Mouse (Mus musculus): ENCODE data around the gene Thbs4. TPM values are rescaled to one million over a fixed set of nuclear protein-coding genes. Genes with fewer than 3 reads are reported as not detected.

The Thbs4 gene
- polyA plus RNA-seq, 1 experiment: not detected

DNA sequence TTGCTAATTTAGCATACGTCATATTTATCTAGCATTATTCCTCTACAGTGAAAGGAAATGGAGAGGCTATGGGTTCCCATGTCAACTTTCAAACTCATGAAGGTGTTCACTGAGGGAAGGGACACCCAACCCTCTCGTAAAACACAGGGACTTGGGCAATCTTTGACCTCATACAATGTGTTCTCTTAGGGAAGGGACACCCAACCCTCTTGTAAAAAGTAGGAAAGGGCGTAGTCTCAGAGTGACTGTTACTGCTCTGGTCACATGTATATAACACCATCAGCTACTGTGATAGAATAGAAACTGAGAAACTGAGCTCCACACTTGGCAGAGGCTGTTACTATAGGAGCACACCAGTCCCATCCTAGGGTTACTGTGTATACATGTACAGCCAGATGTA, 13.2 kb upstream of the Thbs4 start:
- TF ChIP-seq EP300 (IDR thresholded peaks at IDR 0.05; ENCODE audit: insufficient read depth, low read depth, low read length) (no peak), POLR2A (IDR thresholded peaks at IDR 0.05; ENCODE audit: insufficient read depth, low read length) (no peak), CTCF (IDR thresholded peaks at IDR 0.05; ENCODE audit: low read depth, low read length) (no peak)
- H3K27me3 ChIP-seq (ENCODE audit: control insufficient read depth, insufficient read depth, low read length, poor library complexity, severe bottlenecking): no peaks in the 10 kb centered on the region
- H3K27ac ChIP-seq (ENCODE audit: insufficient read depth, low read length): no peak overlapping the region
- H3K36me3 ChIP-seq (ENCODE audit: control insufficient read depth, insufficient read depth, low read length, poor library complexity, severe bottlenecking): no peaks in the 10 kb centered on the region
- H3K9me3 ChIP-seq (replicated peaks; ENCODE audit: control insufficient read depth, insufficient read depth, low read length, poor library complexity, severe bottlenecking): no peaks in the 10 kb centered on the region
- no peak overlapping the region for H3K4me3 ChIP-seq (ENCODE audit: low read depth, low read length)
- H3K4me1 ChIP-seq (ENCODE audit: control insufficient read depth, insufficient read depth, low read length): no peaks in the 10 kb centered on the region
- no peak overlapping the region for H3K9ac ChIP-seq (ENCODE audit: low read depth, poor library complexity, severe bottlenecking)

DNA sequence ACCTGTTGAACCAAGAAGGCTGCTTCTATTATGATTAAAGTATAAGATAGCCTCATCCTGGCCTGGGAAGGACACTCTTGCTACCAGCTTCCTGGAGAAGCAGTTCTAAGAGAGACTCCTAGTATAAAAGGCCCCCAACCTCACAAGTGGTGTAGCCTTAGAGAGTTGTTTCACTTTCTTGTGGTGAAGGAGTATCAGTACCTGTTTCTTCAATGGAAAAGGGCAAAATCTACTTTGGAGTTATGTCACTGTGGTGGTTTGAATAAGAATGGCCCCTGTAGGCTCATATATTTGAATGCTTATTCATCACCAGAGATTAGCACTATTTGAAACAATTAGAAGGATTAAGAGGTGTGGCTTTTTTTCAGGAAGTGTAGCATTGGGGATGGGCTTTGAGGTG, 12.2 kb upstream of the Thbs4 start:
- no peak overlapping the region for H3K9ac ChIP-seq (ENCODE audit: low read depth, poor library complexity, severe bottlenecking)
- H3K36me3 ChIP-seq (ENCODE audit: control insufficient read depth, insufficient read depth, low read length, poor library complexity, severe bottlenecking): no peaks in the 10 kb centered on the region
- no peak for TF ChIP-seq CTCF (IDR thresholded peaks at IDR 0.05; ENCODE audit: low read depth, low read length)
- no peak for TF ChIP-seq EP300 (IDR thresholded peaks at IDR 0.05; ENCODE audit: insufficient read depth, low read depth, low read length)
- TF ChIP-seq POLR2A (IDR thresholded peaks at IDR 0.05; ENCODE audit: insufficient read depth, low read length): no peak
- no peaks in the 10 kb centered on the region for H3K9me3 ChIP-seq (replicated peaks; ENCODE audit: control insufficient read depth, insufficient read depth, low read length, poor library complexity, severe bottlenecking)
- no peaks in the 10 kb centered on the region for H3K4me1 ChIP-seq (ENCODE audit: control insufficient read depth, insufficient read depth, low read length)
- no peaks in the 10 kb centered on the region for H3K27me3 ChIP-seq (ENCODE audit: control insufficient read depth, insufficient read depth, low read length, poor library complexity, severe bottlenecking)
- H3K27ac ChIP-seq (ENCODE audit: insufficient read depth, low read length): no peak overlapping the region
- H3K4me3 ChIP-seq (ENCODE audit: low read depth, low read length): no peak overlapping the region

DNA sequence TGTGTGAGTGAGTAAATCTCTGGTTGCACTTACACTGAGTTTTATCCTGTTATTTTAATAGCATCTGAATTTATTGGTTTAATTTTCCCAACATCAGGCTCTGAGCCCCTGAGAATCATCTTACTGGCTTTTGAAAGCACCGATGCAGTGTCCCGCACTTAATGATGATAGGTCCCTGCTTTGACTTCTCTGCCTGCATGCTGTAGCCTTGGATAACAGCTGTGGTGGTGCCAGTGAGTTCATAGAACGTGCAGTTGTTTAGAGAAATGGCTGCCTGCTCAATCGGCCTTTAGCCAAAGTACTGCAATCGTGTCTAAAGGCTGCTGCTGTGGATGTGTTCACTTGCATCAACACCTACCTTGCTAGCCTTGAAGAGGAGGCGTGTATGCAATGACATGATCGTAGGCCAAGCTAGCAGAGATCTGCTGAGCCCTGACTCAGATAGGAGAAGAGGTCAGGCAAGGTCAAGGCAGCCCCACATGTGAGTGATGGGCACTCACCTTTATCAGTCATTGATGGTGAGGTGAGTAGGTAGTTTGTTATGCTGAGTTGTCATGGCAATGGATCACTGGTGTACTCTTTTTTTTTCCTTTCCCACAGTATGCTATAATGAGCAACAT, 4.8 kb upstream of the Thbs4 start:
- no peak for TF ChIP-seq POLR2A (IDR thresholded peaks at IDR 0.05; ENCODE audit: insufficient read depth, low read length)
- TF ChIP-seq EP300 (IDR thresholded peaks at IDR 0.05; ENCODE audit: insufficient read depth, low read depth, low read length): no peak
- TF ChIP-seq CTCF (IDR thresholded peaks at IDR 0.05; ENCODE audit: low read depth, low read length): no peak
- no peak overlapping the region for H3K9ac ChIP-seq (ENCODE audit: low read depth, poor library complexity, severe bottlenecking)
- H3K27me3 ChIP-seq (ENCODE audit: control insufficient read depth, insufficient read depth, low read length, poor library complexity, severe bottlenecking): no peaks in the 10 kb centered on the region
- no peaks in the 10 kb centered on the region for H3K36me3 ChIP-seq (ENCODE audit: control insufficient read depth, insufficient read depth, low read length, poor library complexity, severe bottlenecking)
- H3K9me3 ChIP-seq (replicated peaks; ENCODE audit: control insufficient read depth, insufficient read depth, low read length, poor library complexity, severe bottlenecking): no peaks in the 10 kb centered on the region
- H3K4me3 ChIP-seq (ENCODE audit: low read depth, low read length): no peak overlapping the region
- no peak overlapping the region for H3K27ac ChIP-seq (ENCODE audit: insufficient read depth, low read length)
- H3K4me1 ChIP-seq (ENCODE audit: control insufficient read depth, insufficient read depth, low read length): no peaks in the 10 kb centered on the region

- no peak overlapping the region for H3K9ac ChIP-seq (ENCODE audit: low read depth, poor library complexity, severe bottlenecking)
- H3K27me3 ChIP-seq (ENCODE audit: control insufficient read depth, insufficient read depth, low read length, poor library complexity, severe bottlenecking): no peaks in the 10 kb centered on the region
- H3K9me3 ChIP-seq (replicated peaks; ENCODE audit: control insufficient read depth, insufficient read depth, low read length, poor library complexity, severe bottlenecking): no peaks in the 10 kb centered on the region
- H3K4me1 ChIP-seq (ENCODE audit: control insufficient read depth, insufficient read depth, low read length): no peaks in the 10 kb centered on the region
- no peak overlapping the region for H3K4me3 ChIP-seq (ENCODE audit: low read depth, low read length)
- TF ChIP-seq POLR2A (IDR thresholded peaks at IDR 0.05; ENCODE audit: insufficient read depth, low read length) (no peak), CTCF (IDR thresholded peaks at IDR 0.05; ENCODE audit: low read depth, low read length) (no peak), EP300 (IDR thresholded peaks at IDR 0.05; ENCODE audit: insufficient read depth, low read depth, low read length) (no peak)
- no peaks in the 10 kb centered on the region for H3K36me3 ChIP-seq (ENCODE audit: control insufficient read depth, insufficient read depth, low read length, poor library complexity, severe bottlenecking)
- H3K27ac ChIP-seq (ENCODE audit: insufficient read depth, low read length): no peak overlapping the region
Measured at GRCm38 (mm10) chr13:92798830-92799229, 4.2 kb upstream of the Thbs4 start.

DNA sequence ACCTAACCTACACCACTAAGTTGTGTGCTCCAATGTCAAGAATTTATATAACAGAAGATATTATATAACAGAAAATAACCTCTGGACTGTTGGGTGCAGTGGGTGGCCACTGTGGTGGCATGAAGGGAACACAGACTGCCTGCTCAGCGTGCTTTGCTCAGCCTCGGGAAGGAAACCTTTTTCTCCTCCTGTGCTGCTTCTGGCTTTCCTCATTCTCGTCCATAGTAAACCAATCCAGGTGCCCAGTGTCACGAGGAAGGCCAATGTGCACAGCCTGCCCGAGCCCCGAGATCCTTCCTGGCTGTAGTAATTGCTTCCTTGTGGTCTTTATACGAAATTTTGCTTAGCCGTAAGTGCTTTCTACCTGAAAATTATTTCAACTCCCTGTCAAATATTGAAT, 982 bp downstream of the Thbs4 start:
- Histone ChIP-seq H3K27me3 (ENCODE audit: control insufficient read depth, insufficient read depth, low read length, poor library complexity, severe bottlenecking) (no peaks in the 10 kb centered on the region; the same call in 1 of the 2 replicates), H3K4me1 (ENCODE audit: control insufficient read depth, insufficient read depth, low read length) (no peaks in the 10 kb centered on the region), H3K36me3 (ENCODE audit: control insufficient read depth, insufficient read depth, low read length, poor library complexity, severe bottlenecking) (no peaks in the 10 kb centered on the region), H3K27ac (ENCODE audit: insufficient read depth, low read length) (no peak overlapping the region), H3K9ac (ENCODE audit: low read depth, poor library complexity, severe bottlenecking) (no peak overlapping the region), H3K9me3 (replicated peaks; ENCODE audit: control insufficient read depth, insufficient read depth, low read length, poor library complexity, severe bottlenecking) (0 out of 2 replicates have a peak, but pooled peaks cover 2% of the 10 kb centered on the region), H3K4me3 (ENCODE audit: low read depth, low read length) (no peak overlapping the region)
- TF ChIP-seq POLR2A (IDR thresholded peaks at IDR 0.05; ENCODE audit: insufficient read depth, low read length) (no peak), EP300 (IDR thresholded peaks at IDR 0.05; ENCODE audit: insufficient read depth, low read depth, low read length) (no peak), CTCF (IDR thresholded peaks at IDR 0.05; ENCODE audit: low read depth, low read length) (no peak)

- no peaks in the 10 kb centered on the region for H3K4me1 ChIP-seq (ENCODE audit: control insufficient read depth, insufficient read depth, low read length)
- TF ChIP-seq EP300 (IDR thresholded peaks at IDR 0.05; ENCODE audit: insufficient read depth, low read depth, low read length): no peak
- TF ChIP-seq CTCF (IDR thresholded peaks at IDR 0.05; ENCODE audit: low read depth, low read length): no peak
- TF ChIP-seq POLR2A (IDR thresholded peaks at IDR 0.05; ENCODE audit: insufficient read depth, low read length): no peak
- H3K9ac ChIP-seq (ENCODE audit: low read depth, poor library complexity, severe bottlenecking): no peak overlapping the region
- no peaks in the 10 kb centered on the region for H3K36me3 ChIP-seq (ENCODE audit: control insufficient read depth, insufficient read depth, low read length, poor library complexity, severe bottlenecking)
- H3K27me3 ChIP-seq (ENCODE audit: control insufficient read depth, insufficient read depth, low read length, poor library complexity, severe bottlenecking): no peaks in the 10 kb centered on the region; the same call in 1 of the 2 replicates
- 0 out of 2 replicates have a peak, but pooled peaks cover 2% of the 10 kb centered on the region for H3K9me3 ChIP-seq (replicated peaks; ENCODE audit: control insufficient read depth, insufficient read depth, low read length, poor library complexity, severe bottlenecking)
- no peak overlapping the region for H3K4me3 ChIP-seq (ENCODE audit: low read depth, low read length)
- no peak overlapping the region for H3K27ac ChIP-seq (ENCODE audit: insufficient read depth, low read length)
Measured at GRCm38 (mm10) chr13:92791474-92791873, 3.1 kb downstream of the Thbs4 start.
